Mouse (Mus musculus) layer of hippocampus, adult 11-12 months (tissue): ENCODE results near the gene Ckm.

Experiments
- DNase-seq: peaks from one replicate; pipeline ENCODE4 v3.0.0; 2022; ENCODE audit warnings: low spot score

The Ckm gene

DNA sequence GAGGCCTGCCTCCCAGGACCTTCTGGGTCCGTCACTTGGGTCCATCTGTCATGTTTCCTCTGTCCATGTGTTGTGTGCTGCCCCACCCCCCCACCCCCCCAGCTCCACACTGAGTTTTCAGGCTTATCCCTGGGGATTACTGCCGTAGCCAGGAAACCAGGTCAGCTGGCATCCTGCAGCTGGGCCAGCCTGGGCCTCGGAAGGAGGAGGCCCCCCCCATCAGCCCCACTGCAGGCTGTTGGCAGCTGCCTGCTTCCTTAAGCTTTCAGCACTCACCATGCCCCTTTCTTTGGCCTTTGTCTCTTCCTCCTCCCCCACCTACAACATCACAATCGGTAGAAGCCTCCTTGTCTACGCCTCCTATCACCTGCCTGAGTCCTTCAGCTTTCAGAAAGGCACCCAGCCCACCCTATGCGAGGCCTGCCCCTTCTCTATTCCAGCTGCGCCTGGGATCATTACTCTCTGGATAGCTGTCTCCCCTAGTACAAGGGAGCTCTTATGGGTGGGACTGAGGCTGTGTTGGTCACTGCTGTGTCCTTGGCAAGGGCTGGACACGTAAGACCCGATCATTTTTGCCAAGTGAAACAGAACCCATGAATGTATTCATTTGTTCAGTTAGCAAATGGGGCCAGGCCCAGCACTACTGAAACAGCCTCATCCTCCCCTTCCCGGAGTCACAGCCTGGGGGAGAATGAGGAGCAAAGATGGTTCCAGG, 15.7 kb upstream of the Ckm start:
- no peak for DNase-seq

DNA sequence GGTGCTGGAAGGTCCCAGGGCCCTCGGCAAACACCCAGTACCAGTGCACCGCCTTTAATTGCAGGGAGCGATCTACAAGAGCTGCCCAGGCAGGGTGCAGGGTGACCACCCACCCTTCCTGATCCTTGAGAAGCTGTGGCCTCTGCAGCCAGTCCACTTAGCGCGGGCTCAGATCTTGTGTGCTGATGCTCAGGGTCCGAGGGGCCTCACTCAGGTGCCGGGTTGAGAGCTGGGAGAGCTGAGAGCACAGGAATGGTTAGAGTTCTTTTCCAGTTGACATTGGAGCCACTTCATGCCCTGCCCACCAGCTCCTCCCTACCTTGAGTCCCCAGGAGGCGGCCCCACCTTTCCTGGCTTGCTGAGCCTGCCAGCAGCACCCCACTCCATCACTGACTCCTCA, 10.1 kb upstream of the Ckm start:
- no peak for DNase-seq

DNA sequence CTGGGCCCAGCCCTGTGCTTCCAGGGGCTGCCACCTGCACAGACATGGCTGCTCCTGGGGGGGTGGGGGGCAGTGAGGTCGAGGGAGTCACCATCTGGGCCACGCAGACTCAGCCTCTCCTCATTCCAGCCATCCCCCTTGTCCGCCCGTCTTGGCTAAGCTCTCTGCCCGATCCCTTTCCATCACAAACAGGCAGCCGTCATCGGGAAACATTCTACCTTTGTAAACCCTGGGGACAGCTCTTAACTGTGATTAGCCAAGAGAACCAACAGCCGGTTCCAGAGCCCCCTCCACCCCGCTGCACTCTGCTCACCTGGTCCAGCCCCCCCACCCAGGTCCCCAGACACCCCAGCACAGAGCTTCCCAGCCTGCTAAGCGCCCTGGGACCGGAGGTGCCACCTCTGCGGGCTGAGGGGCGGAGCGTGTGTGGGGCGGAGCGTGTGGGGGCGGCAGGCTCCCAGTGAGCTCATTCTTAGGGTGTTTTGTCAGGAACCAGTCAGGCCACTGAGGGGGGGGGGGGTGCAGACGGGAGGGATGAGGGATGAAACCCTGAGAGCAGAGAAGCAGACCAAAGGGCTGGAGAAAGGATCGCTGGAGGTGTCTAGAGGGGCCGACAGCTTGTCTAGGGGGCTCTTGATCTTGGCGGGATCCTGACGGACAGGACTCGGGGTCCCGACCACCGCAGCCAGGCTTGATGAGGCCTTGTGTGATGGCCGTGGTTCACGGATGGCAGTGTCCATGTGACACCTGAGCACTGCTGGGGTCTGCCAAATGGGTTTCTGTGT, 4.9 kb upstream of the Ckm start:
- DNase-seq: no peak

DNA sequence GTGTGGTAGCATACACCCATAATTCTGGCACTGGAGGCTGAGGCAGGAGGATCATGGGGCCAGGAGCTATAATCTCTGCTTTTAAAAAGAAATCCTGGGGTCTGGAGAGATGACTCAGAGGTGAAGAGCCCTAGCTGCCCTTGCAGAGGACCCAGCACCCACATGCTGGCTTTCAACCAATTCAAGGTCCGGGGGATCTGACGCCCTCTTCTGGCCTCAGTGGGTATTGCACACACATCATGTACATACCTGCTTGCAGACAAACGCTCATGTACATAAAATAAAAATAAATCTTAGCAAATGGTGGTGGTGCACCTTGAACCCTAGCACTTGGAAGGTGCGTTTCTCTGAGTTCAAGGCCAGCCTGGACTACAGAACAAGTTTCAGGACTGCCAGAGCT, 3.6 kb upstream of the Ckm start:
- DNase-seq: no peak

DNA sequence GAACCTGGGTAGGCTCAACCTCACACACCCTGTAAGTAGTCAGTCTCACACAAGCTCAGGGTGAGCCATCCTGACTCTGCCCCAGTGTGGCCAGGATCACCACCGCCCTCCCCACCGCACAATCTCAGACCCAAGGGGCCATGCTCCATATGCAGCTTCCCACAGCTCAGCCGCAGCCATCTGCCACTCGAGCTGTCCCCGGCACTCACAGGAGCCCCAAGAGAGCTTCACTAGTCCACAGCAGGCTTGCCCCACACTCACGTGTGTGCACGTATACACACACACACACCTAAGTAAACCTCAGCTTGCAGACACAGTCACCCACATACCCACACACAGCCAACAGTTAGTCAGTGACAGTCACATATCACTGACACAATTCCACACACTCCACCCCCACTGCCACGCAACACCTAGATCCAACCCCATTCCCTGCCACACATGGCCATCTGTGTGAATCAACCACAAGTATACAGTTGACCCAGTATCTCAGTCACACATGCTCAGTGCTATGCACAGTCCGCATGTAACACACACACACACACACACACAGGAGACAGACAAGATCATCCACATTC, 2.0 kb upstream of the Ckm start:
- DNase-seq: no peak

DNA sequence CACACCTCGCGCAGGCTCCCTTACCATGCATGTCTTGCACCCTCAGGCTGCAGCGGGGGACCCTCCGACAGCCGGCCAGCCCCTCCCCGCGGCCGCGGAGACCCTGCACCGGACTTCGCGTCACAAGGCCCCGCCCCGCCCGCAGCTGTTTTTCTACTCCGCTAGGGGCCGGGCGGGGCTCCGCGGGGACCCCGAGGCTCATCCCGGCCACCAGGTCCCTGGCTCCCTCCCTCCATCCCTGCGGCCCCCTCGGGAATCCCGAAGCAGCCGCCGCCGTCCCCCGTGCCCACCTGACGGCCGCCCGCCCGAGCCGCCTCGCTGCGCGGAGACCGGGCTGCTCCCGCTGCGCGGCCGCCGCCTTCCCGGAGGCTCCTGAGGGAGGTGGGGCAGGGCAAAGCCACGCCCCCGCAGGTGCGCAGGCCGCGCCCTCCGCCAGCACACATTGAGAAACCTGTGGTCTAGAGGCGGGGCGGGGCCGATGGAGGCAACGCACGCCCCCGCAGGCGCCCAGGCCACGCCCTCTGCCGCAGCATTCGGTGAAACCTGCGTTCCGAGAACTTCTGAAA, 762 bp upstream of the Ckm start, which contains the start of gene Klc3:
TSS of gene Klc3 (minus strand) at position 374 of the 566 bp plus-strand sequence.
- no peak for DNase-seq

DNA sequence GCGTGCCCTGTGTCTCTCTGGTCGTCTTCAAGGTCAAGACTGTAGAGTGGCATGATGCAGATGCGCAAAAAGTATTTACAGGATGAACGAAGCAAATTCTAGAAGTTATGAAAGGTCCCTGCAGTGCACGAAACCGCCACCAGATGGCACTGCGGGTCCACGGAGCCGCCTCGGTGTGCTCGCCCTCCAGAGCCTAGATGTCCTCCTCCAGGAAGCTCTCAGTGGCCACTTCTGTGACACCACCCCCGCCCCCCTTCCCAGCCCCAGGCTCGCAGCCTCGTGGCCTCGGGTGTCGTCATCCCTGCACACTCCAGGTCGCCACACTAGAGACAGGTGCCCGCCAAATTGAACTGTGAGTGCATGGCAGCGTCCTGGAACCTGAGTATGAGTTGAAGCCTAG, 841 bp downstream of the Ckm start:
- peak; percentile 83 for DNase-seq

DNA sequence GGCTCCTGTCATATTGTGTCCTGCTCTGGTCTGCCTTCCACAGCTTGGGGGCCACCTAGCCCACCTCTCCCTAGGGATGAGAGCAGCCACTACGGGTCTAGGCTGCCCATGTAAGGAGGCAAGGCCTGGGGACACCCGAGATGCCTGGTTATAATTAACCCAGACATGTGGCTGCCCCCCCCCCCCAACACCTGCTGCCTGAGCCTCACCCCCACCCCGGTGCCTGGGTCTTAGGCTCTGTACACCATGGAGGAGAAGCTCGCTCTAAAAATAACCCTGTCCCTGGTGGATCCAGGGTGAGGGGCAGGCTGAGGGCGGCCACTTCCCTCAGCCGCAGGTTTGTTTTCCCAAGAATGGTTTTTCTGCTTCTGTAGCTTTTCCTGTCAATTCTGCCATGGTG, 5.2 kb downstream of the Ckm start:
- DNase-seq: no peak

DNA sequence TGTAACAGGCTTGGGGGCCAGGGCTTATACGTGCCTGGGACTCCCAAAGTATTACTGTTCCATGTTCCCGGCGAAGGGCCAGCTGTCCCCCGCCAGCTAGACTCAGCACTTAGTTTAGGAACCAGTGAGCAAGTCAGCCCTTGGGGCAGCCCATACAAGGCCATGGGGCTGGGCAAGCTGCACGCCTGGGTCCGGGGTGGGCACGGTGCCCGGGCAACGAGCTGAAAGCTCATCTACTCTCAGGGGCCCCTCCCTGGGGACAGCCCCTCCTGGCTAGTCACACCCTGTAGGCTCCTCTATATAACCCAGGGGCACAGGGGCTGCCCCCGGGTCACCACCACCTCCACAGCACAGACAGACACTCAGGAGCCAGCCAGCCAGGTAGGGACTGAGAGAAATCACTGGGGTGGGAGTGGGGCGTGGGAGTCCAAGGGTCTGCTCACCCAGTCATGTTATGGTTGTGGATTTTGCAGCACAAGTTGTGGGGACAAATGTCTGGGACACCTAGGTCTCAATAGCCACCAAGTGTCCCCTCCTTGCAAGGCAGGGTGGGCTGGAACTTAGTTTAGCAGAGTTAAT, 6.3 kb downstream of the Ckm start:
- DNase-seq: no peak

DNA sequence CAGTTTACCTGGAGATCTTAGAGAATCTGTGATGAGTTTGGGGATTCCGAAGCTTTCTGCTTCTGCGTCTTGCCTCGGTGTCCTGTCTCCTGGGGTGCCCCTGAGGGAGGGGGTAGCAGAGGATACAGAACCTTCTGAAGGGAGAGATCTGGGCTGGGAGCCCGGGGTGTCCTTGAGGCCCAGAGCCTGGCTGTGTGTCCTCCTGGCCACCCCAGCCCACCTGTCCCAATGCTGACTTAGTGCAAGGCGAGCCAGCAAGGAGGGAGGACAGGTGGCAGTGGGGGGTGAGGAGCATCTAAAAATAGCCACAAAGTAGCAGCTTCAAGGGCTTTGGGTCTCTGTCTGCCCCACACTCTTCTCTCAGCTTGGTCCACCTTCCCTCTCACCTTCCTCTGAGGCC, 7.2 kb downstream of the Ckm start:
- no peak for DNase-seq

DNA sequence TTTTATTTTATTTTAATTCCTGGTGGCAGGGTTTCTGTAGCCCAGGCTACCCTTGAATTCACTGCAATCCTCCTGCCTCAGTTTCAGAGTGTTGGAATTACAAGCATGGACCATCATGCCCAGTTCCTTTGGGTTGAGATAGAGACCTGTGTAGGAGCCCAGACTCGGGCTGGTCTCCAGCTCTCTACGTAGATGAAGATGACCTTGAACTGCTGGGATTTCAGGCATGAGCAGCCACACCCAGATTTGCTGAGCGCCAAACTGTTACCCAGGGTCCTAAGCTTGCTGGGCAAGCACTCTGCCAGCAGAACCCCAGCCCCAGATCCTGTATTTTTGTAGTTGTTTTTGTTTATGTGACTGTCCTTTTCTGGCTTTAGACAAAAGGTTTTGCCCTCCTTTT, 8.9 kb downstream of the Ckm start:
- DNase-seq: no peak

DNA sequence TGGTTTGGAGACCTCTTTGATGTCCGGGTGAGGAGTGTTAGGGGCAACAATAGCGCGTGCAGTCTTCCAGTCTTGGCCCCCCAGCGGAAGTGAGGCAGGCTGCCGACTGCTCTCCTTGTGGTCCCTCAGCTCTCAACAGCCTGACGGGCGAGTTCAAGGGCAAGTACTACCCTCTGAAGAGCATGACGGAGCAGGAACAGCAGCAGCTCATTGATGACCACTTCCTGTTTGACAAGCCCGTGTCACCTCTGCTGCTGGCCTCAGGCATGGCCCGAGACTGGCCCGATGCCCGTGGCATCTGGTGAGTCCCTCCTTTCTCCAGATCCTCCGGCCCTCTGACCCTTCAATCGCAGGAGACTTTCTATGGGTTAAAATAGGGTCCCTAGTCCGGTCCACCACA, 12.0 kb downstream of the Ckm start:
- no peak for DNase-seq

DNA sequence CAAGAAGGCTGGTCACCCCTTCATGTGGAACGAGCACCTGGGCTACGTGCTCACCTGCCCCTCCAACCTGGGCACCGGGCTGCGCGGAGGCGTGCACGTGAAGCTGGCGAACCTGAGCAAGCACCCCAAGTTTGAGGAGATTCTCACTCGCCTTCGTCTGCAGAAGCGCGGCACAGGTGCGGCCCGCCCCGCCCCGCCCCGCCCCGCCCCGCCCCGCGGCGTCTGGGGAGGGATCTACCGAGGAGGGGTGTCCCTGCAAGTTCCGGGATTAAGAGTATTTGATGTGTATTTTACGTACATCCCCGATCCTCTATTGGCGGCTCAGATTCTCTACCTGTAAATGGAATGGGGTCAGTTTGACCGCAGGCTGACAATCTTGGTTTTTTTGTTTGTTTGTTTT, 15.5 kb downstream of the Ckm start:
- DNase-seq: no peak

DNA sequence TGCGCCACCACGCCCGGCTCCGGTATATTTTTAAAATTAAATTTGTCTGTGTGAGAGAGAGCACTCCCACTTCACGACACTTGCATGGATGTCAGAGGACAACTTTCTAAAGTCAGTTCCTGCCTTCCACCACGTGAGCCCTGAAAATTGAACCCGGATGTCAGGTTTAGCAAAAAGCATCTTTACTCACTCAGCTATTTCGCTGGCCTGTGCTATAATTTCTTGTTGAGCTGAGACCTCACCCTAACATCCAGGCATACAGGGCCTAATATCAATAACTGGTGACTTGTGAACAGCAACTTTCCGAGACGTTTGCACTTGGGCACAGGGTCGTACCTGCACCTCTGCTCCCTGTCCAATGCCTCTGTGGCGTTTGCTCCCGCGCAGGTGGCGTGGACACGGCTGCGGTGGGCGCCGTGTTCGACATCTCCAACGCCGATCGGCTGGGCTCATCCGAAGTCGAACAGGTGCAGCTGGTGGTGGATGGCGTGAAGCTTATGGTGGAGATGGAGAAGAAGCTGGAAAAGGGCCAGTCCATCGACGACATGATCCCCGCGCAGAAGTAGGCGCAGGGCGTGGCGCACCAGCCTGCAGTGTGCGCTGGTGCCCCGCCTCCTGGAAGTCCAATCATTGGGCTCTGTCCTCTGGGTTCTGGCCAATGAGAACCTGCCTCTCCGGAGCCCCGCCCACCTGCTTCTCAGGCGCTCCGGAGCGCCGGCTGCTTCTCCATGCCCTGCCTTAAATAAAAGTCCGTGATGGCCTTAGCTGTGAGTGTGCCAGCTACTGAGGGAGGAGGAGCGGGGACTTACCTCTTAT, 16.5 kb downstream of the Ckm start:
- DNase-seq: peak; percentile 89

DNA sequence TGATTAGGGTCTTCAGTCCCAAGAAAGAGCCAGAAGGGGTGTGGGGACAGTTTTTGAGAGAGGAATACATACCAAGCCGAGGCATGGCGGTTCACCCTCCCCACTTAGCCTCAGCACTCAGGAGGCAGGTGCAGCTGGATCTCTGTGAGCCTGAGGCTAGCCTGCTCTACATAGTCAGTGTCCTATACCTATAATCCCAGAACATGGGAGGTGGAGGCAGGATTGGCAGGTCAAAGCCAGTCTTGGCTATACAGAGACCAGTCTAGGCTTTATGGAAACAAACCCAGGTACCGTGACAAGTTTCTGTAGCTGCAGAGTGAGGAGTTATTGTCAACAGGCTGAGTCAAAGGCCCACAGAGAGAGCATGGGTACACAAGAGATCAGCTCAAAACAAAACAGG, 18.5 kb downstream of the Ckm start:
- no peak for DNase-seq

DNA sequence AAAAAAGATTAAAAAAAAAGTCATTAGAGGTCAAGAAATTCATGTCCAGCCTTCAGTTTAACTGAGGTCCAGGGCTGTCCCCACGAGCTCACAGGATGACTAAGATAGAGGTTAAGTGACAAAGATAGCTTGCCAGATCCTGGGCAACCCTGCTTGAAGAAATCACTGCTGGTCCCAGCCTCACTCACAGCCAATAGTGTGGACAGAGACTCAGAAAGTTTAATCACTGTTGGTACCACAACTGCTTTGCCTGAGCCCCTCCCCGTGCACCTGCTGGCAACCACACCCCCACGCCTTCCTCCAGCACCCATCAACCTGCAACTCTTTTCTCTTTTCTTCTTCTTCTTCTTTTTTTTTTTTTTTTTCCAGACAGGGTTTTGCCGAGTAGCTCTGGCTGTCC, 19.5 kb downstream of the Ckm start:
- DNase-seq: no peak

DNA sequence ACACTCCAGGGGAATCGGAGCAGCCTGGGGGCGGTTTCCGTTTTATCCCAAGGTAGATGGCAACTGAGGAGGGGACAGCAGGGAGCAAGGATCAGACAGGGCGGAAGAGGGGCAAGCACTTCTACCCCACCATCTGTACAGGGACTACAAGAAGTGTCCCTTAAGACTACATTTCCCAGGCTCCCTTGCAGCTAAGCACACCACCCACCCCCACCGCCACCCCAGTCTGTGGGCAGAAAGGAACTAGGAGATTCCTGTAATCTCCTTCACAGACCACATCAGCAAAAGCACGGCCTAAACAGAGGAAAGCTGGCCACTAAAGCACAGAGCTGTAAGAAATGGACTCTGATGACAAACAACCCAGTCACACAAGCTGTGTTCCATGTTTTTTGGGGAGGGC, 21.8 kb downstream of the Ckm start:
- no peak for DNase-seq

DNA sequence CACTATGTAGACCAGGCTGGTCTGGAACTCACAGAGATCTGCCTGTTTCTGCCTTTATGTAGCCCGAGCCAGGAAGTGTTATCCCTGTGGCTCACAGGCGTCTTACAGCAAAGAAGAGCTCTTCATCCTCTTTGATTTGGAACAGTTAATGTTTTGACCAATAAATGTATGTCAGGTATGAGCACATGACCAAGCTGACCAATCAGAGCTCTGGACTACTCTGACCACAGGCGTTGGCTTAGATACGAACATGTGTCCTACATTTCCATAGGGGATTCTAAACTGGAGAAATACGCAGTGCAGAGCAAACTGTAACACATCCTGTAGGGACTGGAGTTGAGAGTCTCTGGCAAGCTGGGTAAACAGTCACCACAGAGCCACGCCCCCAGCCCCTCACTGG, 22.3 kb downstream of the Ckm start:
- DNase-seq: no peak

DNA sequence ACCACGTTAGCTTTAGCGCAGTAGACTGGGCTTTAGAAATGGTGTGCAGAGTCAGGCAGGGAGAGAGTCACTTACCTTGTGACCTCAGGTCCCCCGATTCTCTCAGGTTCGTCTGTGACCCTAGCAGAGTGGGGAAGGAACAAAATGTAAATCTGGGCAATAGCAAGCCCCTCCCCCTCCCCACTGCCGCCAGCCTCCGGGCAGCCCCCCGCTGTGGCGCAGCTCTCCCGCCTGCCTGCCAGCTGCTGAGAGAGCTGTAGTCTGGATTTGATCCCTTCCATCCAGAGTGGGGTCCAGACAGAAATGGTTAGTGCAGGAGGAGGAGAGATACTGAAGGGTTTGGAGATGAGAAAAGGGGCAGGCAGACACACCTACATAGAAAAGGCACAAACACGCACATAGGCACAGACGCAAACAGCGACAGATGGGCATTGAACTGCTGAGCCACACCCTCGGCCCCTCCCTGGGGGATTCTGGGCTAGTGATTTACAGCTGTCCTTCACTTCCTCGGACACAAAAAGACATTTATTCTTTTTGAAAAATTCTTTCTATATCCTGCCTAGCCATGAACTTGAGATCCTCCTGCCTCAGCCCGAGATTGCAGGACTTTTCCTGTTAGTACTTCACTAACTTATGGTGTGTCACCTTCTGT, 23.5 kb downstream of the Ckm start:
- DNase-seq: no peak

DNA sequence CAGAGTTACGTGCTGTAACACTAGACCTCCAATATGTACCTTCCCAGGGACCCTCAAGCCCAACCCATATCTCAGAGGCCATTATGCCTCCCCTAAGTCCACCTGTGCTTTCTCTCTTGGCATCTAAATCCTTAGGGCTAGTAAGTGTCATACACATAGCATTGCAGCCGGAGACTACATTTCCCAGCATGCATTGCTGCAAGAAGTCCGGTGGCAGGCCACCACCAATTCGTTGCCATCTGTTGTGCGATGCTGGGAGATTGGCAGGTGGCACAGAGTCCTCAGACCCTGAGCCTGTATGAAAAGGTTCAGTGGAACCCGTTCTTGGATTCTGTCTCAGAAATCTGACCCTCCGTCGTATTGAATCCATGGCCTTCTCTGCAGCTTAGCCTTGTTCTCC, 25.1 kb downstream of the Ckm start:
- DNase-seq: no peak

DNA sequence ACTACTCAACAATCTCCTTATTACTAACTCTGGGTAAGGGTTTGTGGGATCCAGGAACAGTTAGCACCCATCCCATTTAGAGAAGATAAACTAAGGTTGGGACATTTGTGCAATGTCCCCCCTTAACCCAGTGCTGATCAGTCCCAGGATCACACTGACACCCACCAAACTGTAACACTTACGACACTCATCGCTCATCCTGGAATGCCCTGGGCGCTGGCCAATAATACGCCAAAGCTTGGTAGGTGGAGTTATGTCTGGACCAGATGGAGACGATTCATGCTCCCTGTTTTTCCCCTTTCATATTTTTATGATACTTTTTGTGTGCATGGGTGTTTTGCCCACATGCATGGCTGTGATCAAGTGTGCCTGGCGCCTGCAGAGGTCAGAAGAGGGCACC, 25.8 kb downstream of the Ckm start:
- no peak for DNase-seq
